Mouse (Mus musculus): Measurements from ENCODE around the gene Cx3cl1.

Gene Cx3cl1

GRCm38 (mm10) chr8:94803551-94803950, 31.7 kb downstream of the Cx3cl1 start:
- DNase-seq: peak; percentile 87

- DNase-seq: no peak
Measured at GRCm38 (mm10) chr8:94804546-94805340, 32.9 kb downstream of the Cx3cl1 start.

- no peak for DNase-seq
Measured at GRCm38 (mm10) chr8:94805811-94806210, 34.0 kb downstream of the Cx3cl1 start.

- no peak for DNase-seq
Measured at GRCm38 (mm10) chr8:94807506-94807905, 35.7 kb downstream of the Cx3cl1 start.

DNA sequence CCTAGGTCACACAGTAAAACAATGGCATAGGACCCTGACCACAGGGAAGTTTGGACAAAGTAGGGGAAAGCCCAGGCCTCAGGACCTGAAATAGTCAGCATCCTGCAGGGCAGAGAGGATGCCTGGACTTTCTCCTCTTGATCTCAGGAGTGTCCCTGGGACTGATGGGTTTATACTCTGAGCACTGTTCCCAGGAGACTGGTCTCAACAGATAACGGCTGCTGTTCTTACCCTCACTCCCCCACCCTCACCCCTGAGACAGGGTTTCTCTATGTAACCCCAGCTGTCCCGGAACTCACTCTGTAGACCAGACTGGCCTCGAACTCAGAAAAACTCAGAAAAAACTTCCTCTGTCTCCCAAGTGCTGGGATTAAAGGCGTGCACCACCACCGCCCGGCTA, 36.6 kb downstream of the Cx3cl1 start:
- no peak for DNase-seq

GRCm38 (mm10) chr8:94810153-94810552, 38.3 kb downstream of the Cx3cl1 start, which contains the start of gene Ccl17:
Ccl17 (plus strand) TSS chr8:94810453.
- no peak for DNase-seq

DNA sequence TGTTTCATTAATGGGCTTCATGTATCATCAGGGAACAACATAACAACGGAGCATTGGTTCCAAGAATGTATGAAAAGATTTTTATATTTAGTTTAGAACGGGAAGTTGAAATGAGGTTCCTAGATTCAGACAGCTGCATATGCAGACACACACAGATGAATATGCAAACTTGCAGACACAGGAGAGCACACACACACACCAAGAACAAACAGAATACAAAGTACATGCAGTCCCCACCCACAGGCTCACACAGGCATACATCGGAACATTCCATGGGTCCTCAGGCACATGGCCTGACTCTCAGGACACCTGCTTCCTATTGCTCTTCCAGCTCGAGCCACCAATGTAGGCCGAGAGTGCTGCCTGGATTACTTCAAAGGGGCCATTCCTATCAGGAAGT, 39.0 kb downstream of the Cx3cl1 start:
- no peak for DNase-seq

- no peak for DNase-seq
Measured at GRCm38 (mm10) chr8:94811654-94812053, 39.8 kb downstream of the Cx3cl1 start.

DNA sequence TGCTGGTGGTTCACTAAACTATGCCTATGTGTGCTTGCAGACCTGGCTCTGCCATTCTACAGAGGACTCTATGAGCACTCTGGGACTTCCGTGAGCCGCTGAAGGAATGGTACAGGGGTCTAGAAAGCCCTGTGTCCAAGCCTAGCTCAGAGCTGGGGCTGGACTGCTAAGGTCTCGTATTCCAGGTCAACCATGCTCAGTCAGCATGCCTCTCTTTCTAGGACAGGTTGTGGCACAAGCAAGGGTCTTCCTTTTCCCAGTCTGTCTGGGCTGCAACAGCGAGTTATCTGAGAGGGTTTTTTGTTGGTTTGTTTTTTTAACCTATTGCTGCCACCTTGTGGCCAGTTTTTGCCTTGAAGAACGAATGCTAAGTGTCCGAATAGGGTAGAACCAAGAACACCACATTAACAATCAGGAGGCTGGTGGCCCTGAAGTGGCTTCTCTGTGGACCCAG, 40.9 kb downstream of the Cx3cl1 start:
- DNase-seq: peak; percentile 84

DNA sequence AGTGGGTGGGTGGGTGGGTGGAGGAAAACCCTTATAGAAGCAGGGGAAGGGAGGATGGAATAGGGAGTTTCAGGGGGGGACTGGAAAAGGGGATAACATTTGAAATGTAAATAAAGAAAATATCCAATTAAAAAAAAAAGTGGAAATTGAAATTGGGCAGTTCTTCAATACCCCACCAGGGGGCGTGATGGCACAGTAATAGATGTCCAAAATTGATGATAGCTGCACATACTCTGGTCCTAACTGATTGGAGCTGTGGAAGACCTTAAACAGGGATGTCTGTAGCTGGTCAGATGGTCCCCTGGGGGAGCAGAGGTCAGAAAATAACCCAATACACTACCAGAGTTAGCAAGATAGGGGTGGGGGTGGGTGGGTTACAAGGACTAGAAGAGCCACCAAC, 42.7 kb downstream of the Cx3cl1 start:
- no peak for DNase-seq

- DNase-seq: no peak
Measured at GRCm38 (mm10) chr8:94817933-94818332, 46.1 kb downstream of the Cx3cl1 start.

DNA sequence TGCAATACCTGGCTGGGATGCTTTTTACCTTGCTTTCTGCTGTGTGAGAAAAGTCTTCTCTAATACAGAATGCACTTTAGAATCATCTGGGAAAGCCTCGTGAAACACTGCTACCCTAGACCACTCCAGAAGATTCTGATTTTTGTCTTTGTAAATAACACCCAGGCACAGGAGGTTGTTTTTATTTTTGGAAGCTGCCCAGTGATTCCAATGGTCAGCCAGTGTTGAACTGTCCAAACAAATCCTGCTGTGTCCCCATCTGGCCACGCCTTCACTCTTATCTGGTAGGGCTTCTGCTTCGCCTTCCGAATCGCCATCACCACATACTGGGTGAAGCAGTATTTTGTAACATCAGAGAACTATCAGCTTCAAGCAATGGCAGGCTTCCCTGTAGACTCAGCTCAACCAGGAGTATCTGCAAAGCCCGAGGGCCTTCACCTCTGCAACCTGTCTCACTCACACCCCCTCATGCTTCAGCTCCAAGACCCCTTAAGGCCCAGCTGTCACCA, 47.9 kb downstream of the Cx3cl1 start:
- DNase-seq: no peak

DNA sequence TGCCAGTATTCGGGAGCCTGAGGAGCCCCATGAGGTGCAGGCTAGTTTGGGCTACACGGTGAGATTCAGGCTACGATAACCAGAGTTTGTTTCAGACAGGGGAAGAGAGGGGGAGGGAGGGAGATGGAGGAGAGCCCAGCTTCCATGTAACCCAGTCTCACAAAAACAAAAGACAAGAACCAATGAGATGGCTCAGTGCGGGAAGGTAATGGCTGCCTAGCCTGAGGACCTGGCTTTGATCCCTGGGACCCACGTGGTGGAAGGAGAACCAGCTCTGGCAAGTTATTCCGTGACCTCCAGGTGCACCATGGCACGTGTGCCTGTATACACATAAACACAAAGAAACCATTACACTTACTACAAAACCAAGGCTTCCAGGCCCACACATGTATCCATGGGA, 48.7 kb downstream of the Cx3cl1 start:
- no peak for DNase-seq

- no peak for DNase-seq
Measured at GRCm38 (mm10) chr8:94821381-94821780, 49.6 kb downstream of the Cx3cl1 start.

DNA sequence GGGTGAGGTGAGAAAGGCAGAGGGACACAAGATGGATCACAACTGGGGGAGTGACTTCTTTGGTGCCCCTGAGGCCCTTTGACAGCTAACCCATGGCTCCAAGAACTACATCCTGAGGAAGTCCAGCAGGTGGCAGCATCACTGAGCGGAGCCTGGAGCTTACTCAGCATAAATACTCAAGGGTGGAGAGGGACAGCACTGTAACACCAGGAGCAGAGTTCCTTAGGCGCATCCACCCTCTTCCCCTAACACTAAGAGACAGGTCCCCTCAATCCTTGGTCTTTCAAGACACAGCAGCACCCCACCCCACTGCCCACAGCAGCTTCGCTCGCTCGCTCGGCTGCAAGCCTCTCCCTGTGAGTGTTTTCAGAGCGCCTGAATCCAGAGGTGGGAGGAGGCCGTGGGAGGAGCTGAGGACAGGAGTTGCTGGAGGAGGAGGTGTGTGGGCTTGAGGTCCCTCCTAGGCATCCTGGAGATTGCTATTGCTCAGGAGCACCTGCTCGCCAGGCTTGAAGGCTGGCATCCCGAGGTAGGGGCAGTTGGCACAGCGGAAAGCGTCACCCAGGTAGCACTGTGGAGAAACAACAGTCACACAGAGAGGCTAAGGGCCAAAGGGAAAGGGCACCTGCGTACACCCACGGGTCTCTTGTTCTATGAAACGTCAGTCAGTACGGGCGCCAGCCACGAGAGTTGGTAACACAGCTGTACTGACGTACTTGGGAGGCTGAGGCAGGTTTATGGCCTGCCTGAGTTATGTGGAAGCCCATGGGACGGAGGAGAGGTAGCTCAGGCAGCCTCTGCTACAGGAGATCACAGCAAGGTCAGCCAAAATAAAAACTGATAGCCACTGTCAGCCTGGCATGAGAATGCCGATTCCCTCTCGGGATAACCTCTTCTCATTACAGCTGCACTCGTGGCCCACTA, 51.1 kb downstream of the Cx3cl1 start:
- DNase-seq: peak; percentile 65

GRCm38 (mm10) chr8:94825170-94825569, 53.4 kb downstream of the Cx3cl1 start:
- DNase-seq: no peak

- no peak for DNase-seq
Measured at GRCm38 (mm10) chr8:94826210-94826609, 54.4 kb downstream of the Cx3cl1 start.

GRCm38 (mm10) chr8:94828284-94828683, 56.5 kb downstream of the Cx3cl1 start:
- DNase-seq: no peak

Measured in right cerebral cortex, adult 18-20 months (tissue).